Mouse (Mus musculus) lung, embryonic 15.5 days (tissue): ENCODE measurements around the gene Nrxn1. TPM values are rescaled to one million over a fixed set of nuclear protein-coding genes. Genes with fewer than 3 reads are reported as not detected.

Experiments used
- ATAC-seq: fragments of 200-750 bp; cut with Nextera tagmentation; 2 replicates; pipeline ENCODE4 v1.8.0; 2017; ENCODE audit warnings: moderate number of reproducible peaks, borderline replicate concordance; ENCODE audit not compliant: low FRiP score, low TSS enrichment; ENCODE audit errors: extremely low read depth
- H3K27ac ChIP-seq: fragments of 300-500 bp; sonication (generic); 2 replicates; pipeline ENCODE4 v1.5.1; 2015; ENCODE audit warnings: moderate library complexity, mild to moderate bottlenecking, inconsistent platforms
- H3K27me3 ChIP-seq: fragments of 300-500 bp; sonication (generic); 2 replicates; pipeline ENCODE4 v1.6.1; 2015; ENCODE audit warnings: inconsistent platforms
- H3K36me3 ChIP-seq: fragments of 300-500 bp; sonication (generic); 2 replicates; pipeline ENCODE4 v1.6.1; 2015; ENCODE audit warnings: inconsistent platforms
- H3K4me1 ChIP-seq: fragments of 300-500 bp; sonication (generic); 2 replicates; pipeline ENCODE4 v1.6.1; 2015; ENCODE audit warnings: inconsistent platforms
- H3K4me2 ChIP-seq: fragments of 300-500 bp; sonication (generic); 2 replicates; pipeline ENCODE4 v1.6.1; 2015; ENCODE audit warnings: inconsistent platforms, mild to moderate bottlenecking, moderate library complexity
- H3K4me3 ChIP-seq: fragments of 300-500 bp; sonication (generic); 2 replicates; pipeline ENCODE4 v1.5.1; 2015; ENCODE audit warnings: mild to moderate bottlenecking, inconsistent platforms
- H3K9ac ChIP-seq: fragments of 300-500 bp; sonication (generic); 2 replicates; pipeline ENCODE4 v1.6.1; 2015; ENCODE audit warnings: inconsistent platforms
- H3K9me3 ChIP-seq: fragments of 300-500 bp; sonication (generic); 2 replicates; pipeline ENCODE4 v1.6.1; 2016; ENCODE audit warnings: inconsistent platforms
- WGBS: fragments of 180-500 bp; shearing (Covaris S2); methylation state at CpG from one replicate; pipeline ENCODE4 v1.1.7; 2015; 5-methylcytosine and 5-hydroxymethylcytosine counted together
- polyA plus RNA-seq: library from polyadenylated mRNA; unstranded; fragments of >200 nt; fragmentation: Nextera tagmentation; extraction: Ambion mirVana; gene quantifications from 2 replicates; pipeline ENCODE4 v1.2.1, GENCODE M21; 2015

The Nrxn1 gene
- polyA plus RNA-seq, 1 experiment from 2014 or later: 2.7 TPM

DNA sequence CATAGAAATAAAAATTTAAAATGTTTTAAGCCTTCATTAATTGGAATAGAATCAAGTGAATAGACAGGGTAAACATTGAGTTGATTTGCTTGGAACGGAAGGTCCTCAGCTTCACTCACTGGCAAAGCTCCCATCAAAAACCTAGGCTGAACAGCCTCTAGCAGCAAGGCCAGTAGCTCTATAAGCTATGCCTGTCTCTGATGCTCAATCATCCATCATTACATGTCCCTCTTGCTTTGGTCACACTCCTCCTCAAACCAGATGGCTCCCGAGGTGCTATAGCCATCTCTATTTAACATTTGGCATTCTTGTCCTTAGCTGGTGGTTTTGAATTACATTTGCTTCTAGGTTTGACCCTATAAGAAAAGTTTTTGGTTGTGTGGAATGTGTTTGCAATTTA lies 657.5 kb downstream of the Nrxn1 start:
- 60% methylated on average over 2 of the region's 2 CpGs for whole genome bisulfite sequencing
- H3K4me2 ChIP-seq: no peak overlapping the region
- H3K9me3 ChIP-seq: no peaks in the 10 kb centered on the region
- no peak overlapping the region for H3K4me3 ChIP-seq
- no peaks in the 10 kb centered on the region for H3K4me1 ChIP-seq
- no peaks in the 10 kb centered on the region for H3K27me3 ChIP-seq
- no peak overlapping the region for H3K27ac ChIP-seq
- H3K9ac ChIP-seq: no peak overlapping the region
- no peaks in the 10 kb centered on the region for H3K36me3 ChIP-seq
- no peak for ATAC-seq

- H3K4me3 ChIP-seq: no peak overlapping the region
- no peaks in the 10 kb centered on the region for H3K9me3 ChIP-seq
- no peaks in the 10 kb centered on the region for H3K27me3 ChIP-seq
- ATAC-seq: no peak
- 93% methylated on average over 1 of the region's 1 CpGs for WGBS
- no peak overlapping the region for H3K4me2 ChIP-seq
- H3K4me1 ChIP-seq: no peaks in the 10 kb centered on the region
- no peak overlapping the region for H3K9ac ChIP-seq
- no peak overlapping the region for H3K27ac ChIP-seq
- H3K36me3 ChIP-seq: no peaks in the 10 kb centered on the region
Observed at GRCm38 (mm10) chr17:90430211-90430610, 662.7 kb downstream of the Nrxn1 start.

- H3K9me3 ChIP-seq: no peaks in the 10 kb centered on the region
- H3K4me3 ChIP-seq: no peak overlapping the region
- no peak overlapping the region for H3K4me2 ChIP-seq
- no peak overlapping the region for H3K9ac ChIP-seq
- no peak overlapping the region for H3K27ac ChIP-seq
- ATAC-seq: no peak
- no peaks in the 10 kb centered on the region for H3K4me1 ChIP-seq
- 90% methylated on average over 3 of the region's 3 CpGs for WGBS
- H3K36me3 ChIP-seq: no peaks in the 10 kb centered on the region
- no peaks in the 10 kb centered on the region for H3K27me3 ChIP-seq
Observed at GRCm38 (mm10) chr17:90425974-90426373, 666.9 kb downstream of the Nrxn1 start.

DNA sequence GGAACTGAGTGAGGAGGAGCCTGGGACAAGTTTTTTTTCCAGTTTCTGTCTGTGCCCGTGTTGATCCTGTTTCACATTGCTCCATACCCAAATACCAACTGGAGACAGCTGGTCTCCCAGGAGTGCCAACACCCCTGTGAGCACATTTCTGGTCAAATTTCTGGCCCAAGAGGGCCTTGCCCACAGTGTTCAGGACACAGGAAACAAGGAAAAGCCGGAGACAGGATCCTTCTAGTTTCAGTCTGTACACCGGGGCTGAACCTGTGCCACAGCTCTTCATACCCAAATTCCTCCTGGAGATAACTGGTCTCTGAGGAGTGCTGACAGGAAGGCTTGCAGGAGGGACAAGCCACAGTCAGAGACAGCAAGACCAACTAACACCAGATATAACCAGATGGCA lies 670.3 kb downstream of the Nrxn1 start:
- Histone ChIP-seq H3K9ac (no peak overlapping the region), H3K4me1 (no peaks in the 10 kb centered on the region), H3K9me3 (no peaks in the 10 kb centered on the region), H3K27ac (no peak overlapping the region), H3K4me3 (no peak overlapping the region), H3K27me3 (no peaks in the 10 kb centered on the region), H3K36me3 (no peaks in the 10 kb centered on the region), H3K4me2 (no peak overlapping the region)
- 82% methylated on average over 3 of the region's 3 CpGs for WGBS
- ATAC-seq: no peak

DNA sequence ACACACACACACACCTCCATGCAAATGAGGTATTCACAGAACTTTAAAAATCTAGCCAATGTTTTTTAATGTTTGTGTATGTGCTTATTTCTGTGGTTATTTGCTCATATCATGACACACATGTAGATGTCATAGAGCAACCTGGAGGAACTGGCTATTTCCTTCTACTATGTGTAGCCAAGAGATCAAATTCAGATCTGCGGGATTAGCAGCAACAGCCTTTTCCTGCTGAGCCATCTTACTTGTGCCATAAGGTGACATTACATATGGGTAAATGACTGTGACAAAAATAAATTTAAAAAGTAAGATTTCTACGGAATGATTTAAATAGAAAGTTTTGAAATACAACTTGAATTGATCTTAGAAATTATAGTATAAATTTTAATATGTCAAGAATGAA lies 672.1 kb downstream of the Nrxn1 start:
- Histone ChIP-seq H3K36me3 (no peaks in the 10 kb centered on the region), H3K4me2 (no peak overlapping the region), H3K9ac (no peak overlapping the region), H3K27ac (no peak overlapping the region), H3K4me3 (no peak overlapping the region), H3K4me1 (no peaks in the 10 kb centered on the region), H3K27me3 (no peaks in the 10 kb centered on the region), H3K9me3 (no peaks in the 10 kb centered on the region)
- WGBS: 82% methylated on average over 2 of the region's 2 CpGs
- ATAC-seq: no peak

- Histone ChIP-seq H3K27me3 (no peaks in the 10 kb centered on the region), H3K4me3 (no peak overlapping the region), H3K9me3 (no peaks in the 10 kb centered on the region), H3K36me3 (no peaks in the 10 kb centered on the region), H3K4me1 (no peaks in the 10 kb centered on the region), H3K9ac (no peak overlapping the region), H3K27ac (no peak overlapping the region), H3K4me2 (no peak overlapping the region)
- ATAC-seq: no peak
- 72% methylated on average over 1 of the region's 1 CpGs for WGBS
Observed at GRCm38 (mm10) chr17:90419615-90420014, 673.3 kb downstream of the Nrxn1 start.

- Histone ChIP-seq H3K4me1 (no peaks in the 10 kb centered on the region), H3K27ac (no peak overlapping the region), H3K9me3 (no peaks in the 10 kb centered on the region), H3K4me2 (no peak overlapping the region), H3K9ac (no peak overlapping the region), H3K27me3 (no peaks in the 10 kb centered on the region), H3K4me3 (no peak overlapping the region), H3K36me3 (no peaks in the 10 kb centered on the region)
- ATAC-seq: no peak
Observed at GRCm38 (mm10) chr17:90396357-90396756, 696.5 kb downstream of the Nrxn1 start.

DNA sequence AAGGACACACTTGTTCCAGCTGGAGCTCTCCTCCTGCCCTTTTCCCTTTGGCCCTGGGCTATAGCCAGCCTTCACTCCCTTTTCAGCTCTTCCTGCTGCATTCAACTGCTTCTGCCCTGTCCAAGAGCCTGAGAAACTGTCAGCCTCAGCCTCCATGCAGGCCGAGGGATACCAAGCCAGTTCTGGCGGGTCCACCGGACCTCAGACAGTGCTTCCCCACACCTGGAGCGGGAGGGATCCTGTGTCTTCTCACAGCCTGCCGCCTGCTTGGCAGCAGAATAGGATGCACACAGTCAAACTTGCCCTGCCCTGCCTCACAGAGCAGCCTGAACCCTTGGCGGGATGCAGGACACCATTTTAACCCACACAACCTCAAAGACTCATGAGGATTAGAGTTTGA lies 698.3 kb downstream of the Nrxn1 start:
- Histone ChIP-seq H3K4me2 (no peak overlapping the region), H3K9me3 (no peaks in the 10 kb centered on the region), H3K36me3 (no peaks in the 10 kb centered on the region), H3K27me3 (no peaks in the 10 kb centered on the region), H3K4me1 (no peaks in the 10 kb centered on the region), H3K9ac (no peak overlapping the region), H3K4me3 (no peak overlapping the region), H3K27ac (no peak overlapping the region)
- 87% methylated on average over 6 of the region's 6 CpGs for WGBS
- no peak for ATAC-seq

DNA sequence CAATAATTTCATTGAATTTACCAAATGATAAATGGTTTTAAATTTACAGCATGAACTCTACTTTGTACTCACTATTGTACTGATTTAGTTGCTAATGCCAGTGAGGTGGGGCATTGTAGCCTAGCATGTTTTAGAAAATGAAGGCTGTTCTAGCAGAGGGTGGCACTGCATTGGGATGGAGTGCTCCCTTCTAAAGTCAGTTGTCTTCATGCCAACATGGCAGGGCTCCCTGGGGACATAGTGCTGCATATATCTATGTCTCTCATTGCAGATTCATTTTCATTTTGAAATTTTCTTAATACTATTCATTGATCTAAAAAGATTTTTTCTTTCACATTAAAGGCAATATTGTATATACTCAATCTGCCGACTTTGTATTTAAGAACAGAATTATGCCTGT lies 700.1 kb downstream of the Nrxn1 start:
- ATAC-seq: no peak
- Histone ChIP-seq H3K36me3 (no peaks in the 10 kb centered on the region), H3K4me3 (no peak overlapping the region), H3K4me1 (no peaks in the 10 kb centered on the region), H3K9ac (no peak overlapping the region), H3K9me3 (no peaks in the 10 kb centered on the region), H3K27ac (no peak overlapping the region), H3K4me2 (no peak overlapping the region), H3K27me3 (no peaks in the 10 kb centered on the region)
- WGBS: 91% methylated on average over 1 of the region's 1 CpGs

DNA sequence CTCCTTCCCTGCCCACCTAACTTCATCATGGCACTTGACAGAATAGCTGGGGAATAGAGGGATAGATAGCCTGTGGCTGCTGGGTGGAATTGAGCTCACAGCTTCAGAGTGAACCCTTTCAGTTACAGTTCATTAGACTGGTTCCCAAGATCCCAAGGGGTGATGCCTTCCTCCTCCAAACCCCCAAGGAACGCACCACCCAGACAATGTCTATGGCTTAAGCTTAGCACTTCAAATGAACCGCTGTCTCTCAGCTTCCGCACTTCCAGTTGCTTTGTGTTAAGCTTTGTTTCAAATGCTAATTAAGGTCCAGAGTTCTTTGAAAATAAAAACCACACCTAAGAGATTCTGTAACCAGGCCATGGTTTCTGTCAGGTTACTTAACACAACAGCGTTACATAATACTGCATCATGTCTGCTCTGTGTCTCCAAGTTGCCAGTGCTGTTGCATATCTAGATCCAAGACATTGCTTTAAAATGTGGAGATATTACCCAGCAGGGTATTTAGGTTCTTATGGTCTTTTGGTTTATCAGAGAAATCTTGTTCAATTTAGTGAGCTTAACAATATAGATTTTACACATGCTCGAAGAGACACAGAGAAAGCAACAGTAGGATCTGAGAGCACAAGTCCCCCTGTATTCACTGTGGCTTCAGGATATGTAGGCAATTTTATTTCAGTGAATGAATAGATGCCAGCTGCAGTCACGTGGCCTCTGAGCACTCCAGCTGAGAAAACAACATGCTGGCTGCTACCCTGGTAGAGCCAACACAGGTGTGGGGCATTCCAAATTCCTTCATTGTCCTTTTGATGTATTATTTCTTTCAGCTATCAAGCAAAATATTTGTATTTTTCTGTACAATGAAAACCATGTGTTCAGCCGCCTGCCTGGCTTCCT lies 702.3 kb downstream of the Nrxn1 start:
- H3K4me1 ChIP-seq: no peaks in the 10 kb centered on the region
- no peak for ATAC-seq
- WGBS: 50% methylated on average over 7 of the region's 7 CpGs

DNA sequence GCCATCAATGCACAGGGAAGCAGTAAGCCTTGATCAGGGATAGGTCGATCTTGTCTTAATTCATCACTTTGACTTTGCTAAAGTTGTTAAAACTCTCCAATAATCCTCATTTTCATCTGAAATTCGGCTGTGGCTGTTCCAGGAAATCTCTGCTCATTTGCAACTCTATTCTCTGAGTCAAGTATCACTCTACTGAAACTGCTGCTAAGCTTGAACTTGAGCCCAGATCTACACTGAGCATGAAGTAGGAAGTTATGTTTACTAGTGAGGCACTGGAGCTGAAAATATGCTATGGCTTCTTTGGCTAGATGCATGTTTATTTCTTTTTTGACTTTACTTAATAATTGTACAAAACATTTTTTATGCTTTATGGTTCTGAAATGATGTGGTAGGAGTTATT lies 708.0 kb downstream of the Nrxn1 start:
- H3K27ac ChIP-seq: no peak overlapping the region
- H3K27me3 ChIP-seq: no peaks in the 10 kb centered on the region
- 65% methylated on average over 2 of the region's 2 CpGs for WGBS
- ATAC-seq: no peak
- no peak overlapping the region for H3K9ac ChIP-seq
- no peaks in the 10 kb centered on the region for H3K4me1 ChIP-seq
- H3K4me3 ChIP-seq: no peak overlapping the region
- no peak overlapping the region for H3K4me2 ChIP-seq
- H3K9me3 ChIP-seq: no peaks in the 10 kb centered on the region
- no peaks in the 10 kb centered on the region for H3K36me3 ChIP-seq

More for the DNA sequence above, 702.3 kb downstream of the Nrxn1 start:
- Histone ChIP-seq H3K4me2 (no peak overlapping the region), H3K9ac (no peak overlapping the region), H3K9me3 (no peaks in the 10 kb centered on the region), H3K36me3 (no peaks in the 10 kb centered on the region), H3K27me3 (no peaks in the 10 kb centered on the region), H3K27ac (no peak overlapping the region), H3K4me3 (no peak overlapping the region)

DNA sequence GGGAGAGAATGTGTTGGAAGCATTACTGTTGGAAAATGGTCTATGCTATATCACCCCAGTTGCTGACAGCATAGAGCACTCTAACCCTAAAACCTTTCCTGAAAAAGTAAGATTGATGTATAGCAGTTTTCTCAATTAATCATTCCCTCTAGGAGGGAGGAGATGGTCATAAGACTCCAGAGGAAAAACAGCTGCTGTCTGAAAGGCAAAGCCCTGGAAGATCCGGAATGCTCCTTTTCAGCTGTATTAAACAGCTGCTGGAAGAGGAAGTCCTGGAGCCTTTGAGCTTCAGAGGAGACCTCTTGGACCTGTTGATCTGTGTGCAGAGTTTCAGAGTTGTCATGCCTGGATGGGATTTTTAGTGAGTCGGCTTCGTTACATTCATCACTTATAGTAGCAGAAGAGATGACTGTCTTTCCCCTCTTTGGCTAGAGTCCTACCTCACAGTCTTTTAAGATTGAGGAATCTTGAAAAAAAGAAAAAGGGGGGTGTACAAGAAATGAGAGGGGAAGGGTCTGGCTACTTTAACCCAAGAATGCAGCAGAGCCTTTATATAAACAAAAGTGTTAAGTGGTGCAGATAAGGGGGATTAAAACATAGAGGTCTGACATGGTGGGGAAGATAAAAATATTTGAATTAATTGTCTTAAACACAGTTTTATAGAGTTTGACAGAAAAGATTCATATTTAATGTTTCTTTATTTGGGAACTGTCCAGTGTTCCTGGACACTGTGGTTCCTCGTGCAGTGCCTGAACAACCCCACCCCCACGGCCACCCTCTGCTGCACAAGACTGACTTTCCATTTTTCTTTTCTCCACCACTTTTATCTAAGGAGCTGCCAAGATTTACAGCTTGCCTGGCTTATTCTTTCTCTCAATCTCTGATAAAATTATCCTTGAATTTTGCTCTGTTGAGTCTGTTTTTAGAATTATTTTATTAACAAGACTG lies 710.1 kb downstream of the Nrxn1 start:
- Histone ChIP-seq H3K27me3 (no peaks in the 10 kb centered on the region), H3K36me3 (no peaks in the 10 kb centered on the region), H3K27ac (no peak overlapping the region), H3K9me3 (no peaks in the 10 kb centered on the region), H3K4me1 (no peaks in the 10 kb centered on the region), H3K4me2 (no peak overlapping the region), H3K9ac (no peak overlapping the region), H3K4me3 (no peak overlapping the region)
- ATAC-seq: no peak
- WGBS: 26% methylated on average over 5 of the region's 5 CpGs
